ENCODE assay signal across 15 mouse cellular contexts in the genomic region with DNA sequence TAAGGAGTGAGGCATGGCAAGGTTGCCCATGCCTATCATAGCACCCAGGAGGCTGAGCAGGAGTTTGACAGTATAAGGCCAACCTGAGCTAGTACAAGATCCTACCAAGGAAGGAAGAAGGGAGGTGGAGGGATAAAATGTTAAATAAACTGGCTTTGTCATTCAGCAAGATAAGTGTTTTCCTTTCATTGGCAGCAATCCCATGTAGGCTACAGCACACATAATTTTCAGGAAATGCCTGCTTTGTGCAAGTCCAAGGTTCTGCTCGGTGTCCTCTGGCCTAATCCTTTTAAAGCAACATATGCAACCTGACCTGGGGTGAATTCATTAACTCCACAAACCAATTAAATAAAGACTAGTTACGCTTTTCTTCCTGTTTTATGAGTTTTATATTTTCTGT. TPM values are rescaled to one million over a fixed set of nuclear protein-coding genes. Genes with fewer than 3 reads are reported as not detected.
DNase-seq lines count a peak whose midpoint lies in the region; ATAC-seq and TF ChIP-seq lines count a peak whose summit lies in the region.
"Had no signal": no experiment of that assay in that cellular context is flagged by ENCODE, and none has a peak within 500 bp of the region (broad histone marks: within the 10 kb centered on the region; RNA-seq: fewer than 3 reads in every experiment).

No protein-coding gene starts in this region.

- H3K4me2 ChIP-seq in heart, embryonic 12.5 days, result no peak overlapping the region
- no peak overlapping the region for H3K4me2 ChIP-seq in liver, postnatal 0 days (ENCODE audit: low read depth, low read length)
- no peak overlapping the region for H3K4me2 ChIP-seq in liver, embryonic 11.5 days
- H3K4me2 ChIP-seq in embryonic facial prominence, embryonic 14.5 days (ENCODE audit: low read depth, low read length), result no peak overlapping the region
- no peak overlapping the region for H3K4me2 ChIP-seq in stomach, embryonic 14.5 days (replicated peaks; ENCODE audit: low read depth, low read length)
- H3K4me2 ChIP-seq: forebrain, embryonic 12.5 days; limb, embryonic 12.5 days; neural tube, embryonic 15.5 days had no signal

- H3K27me3 ChIP-seq in heart, embryonic 12.5 days (replicated peaks), result no peaks in the 10 kb centered on the region
- H3K27me3 ChIP-seq in liver, postnatal 0 days (ENCODE audit: insufficient read depth, low read length), result no peaks in the 10 kb centered on the region
- no peaks in the 10 kb centered on the region for H3K27me3 ChIP-seq in liver, embryonic 11.5 days (replicated peaks; ENCODE audit: control insufficient read depth, insufficient read depth, low read length)
- H3K27me3 ChIP-seq in embryonic facial prominence, embryonic 14.5 days (replicated peaks; ENCODE audit: control insufficient read depth, insufficient read depth, low read length), result no peaks in the 10 kb centered on the region
- H3K27me3 ChIP-seq in stomach, embryonic 14.5 days (ENCODE audit: control insufficient read depth, insufficient read depth, low read length), result no peaks in the 10 kb centered on the region
- H3K27me3 ChIP-seq: forebrain, embryonic 12.5 days; limb, embryonic 12.5 days; neural tube, embryonic 15.5 days had no signal

- no peak for TF ChIP-seq EP300 in liver, postnatal 0 days (IDR thresholded peaks at IDR 0.05; ENCODE audit: low read depth)

- no peak for DNase-seq in heart, postnatal 25 days (ENCODE audit: low spot score)
- no peak for DNase-seq in liver, postnatal 0 days
- DNase-seq in liver, embryonic 11.5 days (ENCODE audit: low spot score), result no peak
- DNase-seq in embryonic facial prominence, embryonic 14.5 days (ENCODE audit: low spot score), result peak; percentile 62
- DNase-seq in urinary bladder, postnatal 10 days (ENCODE audit: low spot score), result no peak
- DNase-seq: cerebellum, adult 9-11 months; layer of hippocampus, postnatal 36 days; thymus, postnatal 14 days had no signal

- no peak overlapping the region for H3K4me3 ChIP-seq in heart, embryonic 12.5 days
- H3K4me3 ChIP-seq in liver, postnatal 0 days (ENCODE audit: low read depth, low read length), result no peak overlapping the region
- no peak overlapping the region for H3K4me3 ChIP-seq in liver, embryonic 11.5 days (ENCODE audit: low read depth, low read length)
- no peak overlapping the region for H3K4me3 ChIP-seq in embryonic facial prominence, embryonic 14.5 days (ENCODE audit: low read depth, low read length)
- H3K4me3 ChIP-seq in stomach, embryonic 14.5 days (ENCODE audit: low read depth, low read length), result no peak overlapping the region
- H3K4me3 ChIP-seq: forebrain, embryonic 12.5 days; limb, embryonic 12.5 days; neural tube, embryonic 15.5 days had no signal

- no peaks in the 10 kb centered on the region for H3K9me3 ChIP-seq in heart, embryonic 12.5 days (replicated peaks)
- no peaks in the 10 kb centered on the region for H3K9me3 ChIP-seq in liver, postnatal 0 days (ENCODE audit: low read length)
- H3K9me3 ChIP-seq in liver, embryonic 11.5 days (ENCODE audit: control insufficient read depth, low read length), result no peaks in the 10 kb centered on the region
- no peaks in the 10 kb centered on the region for H3K9me3 ChIP-seq in embryonic facial prominence, embryonic 14.5 days (ENCODE audit: control insufficient read depth, low read length)
- no peaks in the 10 kb centered on the region for H3K9me3 ChIP-seq in stomach, embryonic 14.5 days (ENCODE audit: control insufficient read depth, low read depth, low read length)
- H3K9me3 ChIP-seq: forebrain, embryonic 12.5 days; limb, embryonic 12.5 days; neural tube, embryonic 15.5 days had no signal

- H3K9ac ChIP-seq in heart, embryonic 12.5 days, result no peak overlapping the region
- H3K9ac ChIP-seq in liver, postnatal 0 days (replicated peaks), result no peak overlapping the region
- H3K9ac ChIP-seq in liver, embryonic 11.5 days (ENCODE audit: low read depth, low read length), result no peak overlapping the region
- H3K9ac ChIP-seq in embryonic facial prominence, embryonic 14.5 days (ENCODE audit: low read depth, low read length), result no peak overlapping the region
- H3K9ac ChIP-seq in stomach, embryonic 14.5 days (replicated peaks; ENCODE audit: low read depth, low read length), result no peak overlapping the region
- H3K9ac ChIP-seq: forebrain, embryonic 12.5 days; limb, embryonic 12.5 days; neural tube, embryonic 15.5 days had no signal

- 56% methylated on average over 2 of the region's 2 CpGs for WGBS in heart, embryonic 12.5 days
- WGBS in liver, postnatal 0 days (ENCODE audit: insufficient replicate concordance), result 59% methylated on average over 2 of the region's 2 CpGs
- 77% methylated on average over 2 of the region's 2 CpGs for WGBS in liver, embryonic 11.5 days
- WGBS in embryonic facial prominence, embryonic 14.5 days, result 42% methylated on average over 2 of the region's 2 CpGs
- WGBS in stomach, embryonic 14.5 days, result 52% methylated on average over 2 of the region's 2 CpGs

- H3K4me1 ChIP-seq in heart, embryonic 12.5 days (replicated peaks), result peaks cover 53% of the 10 kb centered on the region
- peaks cover 16% of the 10 kb centered on the region; the same call in 1 of the 2 replicates for H3K4me1 ChIP-seq in liver, postnatal 0 days (ENCODE audit: insufficient read depth)
- H3K4me1 ChIP-seq in liver, embryonic 11.5 days (replicated peaks; ENCODE audit: control insufficient read depth, insufficient read depth, low read length), result peaks cover 15% of the 10 kb centered on the region
- H3K4me1 ChIP-seq in embryonic facial prominence, embryonic 14.5 days (ENCODE audit: control insufficient read depth, insufficient read depth, low read length), result peaks cover 3% of the 10 kb centered on the region; the same call in 1 of the 2 replicates
- peaks cover 5% of the 10 kb centered on the region; the same call in 1 of the 2 replicates for H3K4me1 ChIP-seq in stomach, embryonic 14.5 days (ENCODE audit: control insufficient read depth, insufficient read depth, low read length)

- peak overlapping the region; percentile 80; the same call in 1 of the 2 replicates for H3K27ac ChIP-seq in heart, embryonic 12.5 days (ENCODE audit: poor library complexity, severe bottlenecking)
- peak overlapping the region; percentile 77 for H3K27ac ChIP-seq in liver, postnatal 0 days (ENCODE audit: low read depth)
- H3K27ac ChIP-seq in liver, embryonic 11.5 days (ENCODE audit: low read depth, low read length), result no peak overlapping the region
- H3K27ac ChIP-seq in embryonic facial prominence, embryonic 14.5 days (replicated peaks; ENCODE audit: low read depth, low read length), result no peak overlapping the region
- H3K27ac ChIP-seq in stomach, embryonic 14.5 days (ENCODE audit: low read length), result peak overlapping the region; percentile 34; the same call in 1 of the 2 replicates
- H3K27ac ChIP-seq: forebrain, embryonic 12.5 days; limb, embryonic 12.5 days; neural tube, embryonic 15.5 days had no signal

- TF ChIP-seq CTCF in liver, postnatal 0 days (IDR thresholded peaks at IDR 0.05; ENCODE audit: low read depth), result no peak

- intact Hi-C loops in heart, postnatal 25 days (cut with DNase I), result no loop called here

- no peak; the same call in 1 of the 2 replicates for ATAC-seq in heart, embryonic 12.5 days (ENCODE audit: insufficient number of reproducible peaks, low FRiP score)
- peak; percentile 57 for ATAC-seq in liver, postnatal 0 days
- ATAC-seq in liver, embryonic 11.5 days (replicated peaks; ENCODE audit: low FRiP score), result no peak
- no peak for ATAC-seq in embryonic facial prominence, embryonic 14.5 days (ENCODE audit: low read depth)
- no peak for ATAC-seq in stomach, embryonic 14.5 days (ENCODE audit: insufficient number of reproducible peaks, insufficient read depth, low FRiP score, low read depth)

- peaks cover 29% of the 10 kb centered on the region for H3K36me3 ChIP-seq in heart, embryonic 12.5 days
- peaks cover 4% of the 10 kb centered on the region; the same call in 1 of the 2 replicates for H3K36me3 ChIP-seq in liver, postnatal 0 days (replicated peaks; ENCODE audit: insufficient read depth, low read length)
- peaks cover 8% of the 10 kb centered on the region for H3K36me3 ChIP-seq in liver, embryonic 11.5 days (ENCODE audit: control insufficient read depth, insufficient read depth, low read length)
- peaks cover 51% of the 10 kb centered on the region for H3K36me3 ChIP-seq in embryonic facial prominence, embryonic 14.5 days (ENCODE audit: control insufficient read depth, insufficient read depth, low read length)
- H3K36me3 ChIP-seq in stomach, embryonic 14.5 days (ENCODE audit: control insufficient read depth, insufficient read depth, low read length), result peaks cover 12% of the 10 kb centered on the region

RNA-seq across cellular contexts. Expression of a gene that starts 8.0 kb away (rescaled TPM):
- 60.2 and 63.5 TPM in 2 replicates for polyA plus RNA-seq in heart, embryonic 12.5 days (2016; fragmentation: Nextera tagmentation; extraction: Ambion mirVana)
- 10 to 100 TPM; 10.7 to 13.3 TPM for total RNA-seq in heart, postnatal 25 days (2021)
- 15.0 and 15.9 TPM in 2 replicates for polyA plus RNA-seq in liver, postnatal 0 days (2015; fragmentation: Nextera tagmentation; extraction: Ambion mirVana)
- polyA plus RNA-seq in liver, embryonic 11.5 days (2014; fragmentation: Nextera tagmentation; extraction: Ambion mirVana), result 40.7 and 41.1 TPM in 2 replicates
- 75.2 and 77.6 TPM in 2 replicates for polyA plus RNA-seq in embryonic facial prominence, embryonic 14.5 days (2014; fragmentation: Nextera tagmentation; extraction: Ambion mirVana)
- polyA plus RNA-seq in stomach, embryonic 14.5 days (2014; fragmentation: Nextera tagmentation; extraction: Ambion mirVana), result 67.6 and 70.4 TPM in 2 replicates

RNA-seq across cellular contexts. Expression of a gene that starts 8.0 kb away (rescaled TPM):
- polyA plus RNA-seq in heart, embryonic 12.5 days (2016; fragmentation: Nextera tagmentation; extraction: Ambion mirVana), result 44.4 and 47.1 TPM in 2 replicates
- total RNA-seq in heart, postnatal 25 days (2021), result 10 to 100 TPM; 10.5 to 13.0 TPM
- polyA plus RNA-seq in liver, postnatal 0 days (2015; fragmentation: Nextera tagmentation; extraction: Ambion mirVana), result 17.4 and 18.1 TPM in 2 replicates
- polyA plus RNA-seq in liver, embryonic 11.5 days (2014; fragmentation: Nextera tagmentation; extraction: Ambion mirVana), result 14.8 and 16.0 TPM in 2 replicates
- 43.1 and 50.6 TPM in 2 replicates for polyA plus RNA-seq in embryonic facial prominence, embryonic 14.5 days (2014; fragmentation: Nextera tagmentation; extraction: Ambion mirVana)
- 37.8 and 40.6 TPM in 2 replicates for polyA plus RNA-seq in stomach, embryonic 14.5 days (2014; fragmentation: Nextera tagmentation; extraction: Ambion mirVana)

RNA-seq across cellular contexts. Expression of a gene that starts 36.4 kb away (rescaled TPM):
- not detected in 2 replicates for polyA plus RNA-seq in heart, embryonic 12.5 days (2016; fragmentation: Nextera tagmentation; extraction: Ambion mirVana)
- not detected for total RNA-seq in heart, postnatal 25 days (2021)
- polyA plus RNA-seq in liver, postnatal 0 days (2015; fragmentation: Nextera tagmentation; extraction: Ambion mirVana), result not detected in 2 replicates
- polyA plus RNA-seq in liver, embryonic 11.5 days (2014; fragmentation: Nextera tagmentation; extraction: Ambion mirVana), result not detected in 2 replicates
- polyA plus RNA-seq in embryonic facial prominence, embryonic 14.5 days (2014; fragmentation: Nextera tagmentation; extraction: Ambion mirVana), result 0.18 TPM in 1 of 2 replicates, not detected in the other
- not detected in 2 replicates for polyA plus RNA-seq in stomach, embryonic 14.5 days (2014; fragmentation: Nextera tagmentation; extraction: Ambion mirVana)
- total RNA-seq: layer of hippocampus, postnatal 36 days; megakaryocyte, adult 5-6 weeks had no signal
- polyA plus RNA-seq: forebrain, embryonic 12.5 days; heart, embryonic 14.5 days; limb, embryonic 12.5 days; neural tube, embryonic 15.5 days had no signal

Comparison
In these comparisons a context has a peak if more than half of its experiments do, and no peak if none do; other contexts are left out.
1. H3K27ac ChIP-seq: peak in heart, embryonic 12.5 days (single experiment), liver, postnatal 0 days (single experiment) and stomach, embryonic 14.5 days (single experiment); none in liver, embryonic 11.5 days (single experiment) and embryonic facial prominence, embryonic 14.5 days (single experiment).